7 mouse cellular contexts compared by ENCODE assay signal in genomic region chr1:46854036-46854900, GRCm38 (mm10). TPM values are rescaled to one million over a fixed set of nuclear protein-coding genes. Genes with fewer than 3 reads are reported as not detected.
DNase-seq lines count a peak whose midpoint lies in the region; ATAC-seq lines count a peak whose summit lies in the region.

No protein-coding gene starts in this region.

- peak overlapping the region; percentile 95 for H3K27ac ChIP-seq in forebrain, embryonic 11.5 days (ENCODE audit: low read depth, low read length)
- peak overlapping the region; percentile 99 for H3K27ac ChIP-seq in kidney, embryonic 14.5 days (ENCODE audit: low read depth, low read length)

- no peaks in the 10 kb centered on the region for H3K27me3 ChIP-seq in forebrain, embryonic 11.5 days (ENCODE audit: control insufficient read depth, insufficient read depth, low read length)
- no peaks in the 10 kb centered on the region for H3K27me3 ChIP-seq in kidney, embryonic 14.5 days (ENCODE audit: control insufficient read depth, insufficient read depth, low read length)
- no peaks in the 10 kb centered on the region for H3K27me3 ChIP-seq in megakaryocyte, embryonic 14.5 days (replicated peaks)

- H3K4me1 ChIP-seq in forebrain, embryonic 11.5 days (replicated peaks; ENCODE audit: control insufficient read depth, insufficient read depth, low read length) = peaks cover 2% of the 10 kb centered on the region; the same call in 1 of the 2 replicates
- H3K4me1 ChIP-seq in kidney, embryonic 14.5 days (ENCODE audit: control insufficient read depth, insufficient read depth, low read length) = peaks cover 14% of the 10 kb centered on the region; the same call in 1 of the 2 replicates
- peaks cover 33% of the 10 kb centered on the region for H3K4me1 ChIP-seq in megakaryocyte, embryonic 14.5 days

- peak; percentile 57 for ATAC-seq in CD4-positive, CD25-positive, alpha-beta regulatory T cell, adult 4 months
- ATAC-seq in forebrain, embryonic 11.5 days (replicated peaks; ENCODE audit: low FRiP score) = peak; percentile 10; the same call in 1 of the 2 replicates
- ATAC-seq in kidney, embryonic 14.5 days (ENCODE audit: low FRiP score, low TSS enrichment) = no peak; the same call in 1 of the 2 replicates

- WGBS in forebrain, embryonic 11.5 days = 29% methylated on average over 18 of the region's 18 CpGs
- WGBS in kidney, embryonic 14.5 days = 24% methylated on average over 18 of the region's 18 CpGs

- no peaks in the 10 kb centered on the region for H3K9me3 ChIP-seq in forebrain, embryonic 11.5 days (ENCODE audit: control insufficient read depth, low read length)
- H3K9me3 ChIP-seq in kidney, embryonic 14.5 days (ENCODE audit: control insufficient read depth, low read length) = no peaks in the 10 kb centered on the region
- no peaks in the 10 kb centered on the region for H3K9me3 ChIP-seq in megakaryocyte, embryonic 14.5 days

- peak; percentile 90 to 94 for DNase-seq in B cell, adult 2 months
- peak; percentile 69 for DNase-seq in forebrain, embryonic 11.5 days (ENCODE audit: low spot score)
- DNase-seq in cerebellum, adult 11 months = no peak
- DNase-seq in right cerebral cortex, postnatal 36 days (ENCODE audit: low spot score in 2 of 2) = no peak

- H3K4me3 ChIP-seq in forebrain, embryonic 11.5 days (ENCODE audit: low read depth, low read length) = peak overlapping the region; percentile 91
- H3K4me3 ChIP-seq in kidney, embryonic 14.5 days (ENCODE audit: low read length) = peak overlapping the region; percentile 93
- peak overlapping the region; percentile 97 for H3K4me3 ChIP-seq in megakaryocyte, embryonic 14.5 days (replicated peaks)

- H3K36me3 ChIP-seq in forebrain, embryonic 11.5 days (ENCODE audit: control insufficient read depth, insufficient read depth, low read length) = no peaks in the 10 kb centered on the region
- H3K36me3 ChIP-seq in kidney, embryonic 14.5 days (ENCODE audit: control insufficient read depth, insufficient read depth, low read length) = no peaks in the 10 kb centered on the region
- no peaks in the 10 kb centered on the region for H3K36me3 ChIP-seq in megakaryocyte, embryonic 14.5 days (replicated peaks; ENCODE audit: low read length)

- peak overlapping the region; percentile 98 for H3K9ac ChIP-seq in forebrain, embryonic 11.5 days (ENCODE audit: low read length)
- peak overlapping the region; percentile 98; the same call in 1 of the 2 replicates for H3K9ac ChIP-seq in kidney, embryonic 14.5 days (ENCODE audit: low read depth, low read length)

- peak overlapping the region; percentile 37 for H3K4me2 ChIP-seq in forebrain, embryonic 11.5 days (ENCODE audit: low read depth, low read length, severe bottlenecking)
- H3K4me2 ChIP-seq in kidney, embryonic 14.5 days (replicated peaks; ENCODE audit: low read depth, low read length) = peak overlapping the region; percentile 44

RNA-seq across cellular contexts. Expression of gene Slc39a10, which starts 38.4 kb away (rescaled TPM):
- polyA plus RNA-seq in CD4-positive, CD25-positive, alpha-beta regulatory T cell, adult 4 months (2017; shearing (Covaris generic)) = 10 to 100 TPM; 15.2 to 15.8 TPM
- 76.5 and 78.4 TPM in 2 replicates for polyA plus RNA-seq in forebrain, embryonic 11.5 days (2014; fragmentation: Nextera tagmentation; extraction: Ambion mirVana)
- polyA plus RNA-seq in kidney, embryonic 14.5 days (2014; fragmentation: Nextera tagmentation; extraction: Ambion mirVana) = 47.5 and 66.8 TPM in 2 replicates
- polyA plus RNA-seq in megakaryocyte, embryonic 14.5 days (2012; ENCODE audit: insufficient read depth, low replicate concordance) = 0.15 TPM in 1 of 2 replicates, not detected in the other

Comparison
In these comparisons a context has a peak if more than half of its experiments do, and no peak if none do; other contexts are left out.
1. DNase-seq: peak in B cell, adult 2 months (2 of 2) and forebrain, embryonic 11.5 days (single experiment); none in cerebellum, adult 11 months (single experiment) and right cerebral cortex, postnatal 36 days (0 of 2).
2. RNA of gene Slc39a10, which starts 38.4 kb away (polyA plus RNA-seq): 76.5 to 78.4 TPM in forebrain, embryonic 11.5 days, 47.5 to 66.8 TPM in kidney, embryonic 14.5 days and 15.2 to 15.8 TPM in CD4-positive, CD25-positive, alpha-beta regulatory T cell, adult 4 months; 0.15 TPM in megakaryocyte, embryonic 14.5 days; every median in the first group is over 10 times any median in the second.
3. Peak in every context shown above with its lines, with median percentiles within 50 percentile points of each other: H3K4me3 ChIP-seq.